Mouse (Mus musculus) heart, adult 8-10 months (tissue): ENCODE results near the gene Slc15a5. TPM values are rescaled to one million over a fixed set of nuclear protein-coding genes. Genes with fewer than 3 reads are reported as not detected.
A peak's percentile ranks its signal among the peaks of the same experiment; 100 is the strongest.

Source experiments
- DNase-seq: peaks from one replicate; pipeline ENCODE4 v3.0.0; 2022; ENCODE audit warnings: low spot score
- total RNA-seq, 4 experiments: library from RNA; stranded (reverse); gene quantifications; 2 replicates each; pipeline ENCODE4 v1.2.4; 2022

Slc15a5 gene
- not detected for total RNA-seq

- DNase-seq: no peak
Observed at GRCm38 (mm10) chr6:138079816-138080215, at the start of gene Slc15a5. Gene Slc15a5 (minus strand): TSS chr6:138079916.

GRCm38 (mm10) chr6:138128392-138129335 lies 48.9 kb upstream of the Slc15a5 start:
- no peak for DNase-seq

DNA sequence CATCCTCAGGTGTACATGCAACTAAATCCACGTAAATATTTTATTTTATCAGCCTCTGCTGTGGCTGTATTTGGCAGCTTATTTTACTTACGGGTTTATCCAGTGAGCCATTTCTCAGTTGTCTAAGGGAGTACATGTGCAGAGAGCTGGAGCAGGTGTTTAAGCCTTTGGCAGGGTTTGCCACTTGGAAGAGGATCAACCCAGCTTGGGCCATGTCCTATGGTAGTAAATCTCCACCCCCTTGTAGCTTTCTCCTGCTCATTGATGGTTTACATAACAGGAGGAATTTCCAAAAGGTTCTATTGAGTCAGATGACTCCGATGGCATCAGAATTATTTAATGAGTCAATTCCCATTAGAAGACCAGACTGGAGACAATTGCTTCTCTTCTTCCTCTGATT lies 37.8 kb upstream of the Slc15a5 start:
- DNase-seq: no peak

- no peak for DNase-seq
Observed at GRCm38 (mm10) chr6:138104559-138104958, 24.8 kb upstream of the Slc15a5 start.

GRCm38 (mm10) chr6:138102940-138103339 lies 23.2 kb upstream of the Slc15a5 start:
- no peak for DNase-seq

DNA sequence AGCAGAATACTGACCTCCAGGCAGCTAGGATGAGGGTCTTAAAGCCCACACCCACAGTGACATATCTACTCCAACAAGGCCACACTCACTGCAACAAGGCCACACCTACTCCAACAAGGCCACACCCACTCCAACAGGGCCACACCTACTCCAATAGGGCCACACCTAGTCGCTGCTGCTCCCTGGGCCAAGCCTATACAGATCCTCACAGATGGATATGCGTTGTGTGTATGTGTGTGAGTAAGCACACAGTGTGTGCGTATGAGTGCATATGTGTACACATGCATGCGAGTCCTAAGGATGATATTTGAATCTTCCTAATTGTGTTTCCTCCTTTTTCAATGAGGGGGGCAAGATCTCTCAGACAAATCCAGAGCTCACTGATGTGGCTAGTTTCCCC lies 22.1 kb upstream of the Slc15a5 start:
- DNase-seq: no peak

DNA sequence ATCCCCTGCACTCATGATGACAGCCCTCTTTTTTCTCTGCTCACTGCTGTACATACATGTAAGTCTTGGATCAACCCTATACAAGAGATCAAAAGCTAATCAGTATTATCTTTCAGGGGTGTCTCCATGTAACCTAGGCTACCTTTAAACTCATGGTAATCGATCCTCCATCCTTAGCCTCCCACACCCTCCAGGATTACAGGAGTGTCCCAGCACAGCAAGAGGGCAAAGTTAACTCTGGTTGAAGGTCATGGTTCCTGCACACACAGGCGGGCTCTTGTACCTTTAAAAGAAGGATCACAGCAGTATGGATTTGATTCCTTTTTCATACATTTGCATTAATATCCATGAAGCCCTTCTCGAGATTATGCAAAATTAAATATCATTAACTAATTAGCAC lies 19.9 kb upstream of the Slc15a5 start:
- no peak for DNase-seq

DNA sequence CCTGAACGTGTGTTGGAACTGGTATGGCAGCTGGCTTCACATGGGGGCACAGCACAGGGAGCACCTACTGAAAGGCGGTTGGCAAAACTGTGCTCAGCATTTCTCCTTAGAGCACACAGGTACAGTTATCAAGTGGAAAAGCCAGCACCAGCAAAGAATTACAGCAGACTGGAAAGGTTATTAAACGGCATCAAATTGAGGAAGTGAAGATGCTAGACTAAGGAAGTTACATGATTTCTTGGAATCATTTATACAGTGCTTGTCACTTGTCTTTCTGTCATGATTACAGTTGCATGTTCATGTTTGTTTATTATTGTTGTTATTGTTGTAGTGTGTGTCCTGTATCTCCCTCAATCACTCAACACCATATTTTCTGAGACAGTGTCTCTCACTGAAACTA lies 15.3 kb upstream of the Slc15a5 start:
- no peak for DNase-seq

DNA sequence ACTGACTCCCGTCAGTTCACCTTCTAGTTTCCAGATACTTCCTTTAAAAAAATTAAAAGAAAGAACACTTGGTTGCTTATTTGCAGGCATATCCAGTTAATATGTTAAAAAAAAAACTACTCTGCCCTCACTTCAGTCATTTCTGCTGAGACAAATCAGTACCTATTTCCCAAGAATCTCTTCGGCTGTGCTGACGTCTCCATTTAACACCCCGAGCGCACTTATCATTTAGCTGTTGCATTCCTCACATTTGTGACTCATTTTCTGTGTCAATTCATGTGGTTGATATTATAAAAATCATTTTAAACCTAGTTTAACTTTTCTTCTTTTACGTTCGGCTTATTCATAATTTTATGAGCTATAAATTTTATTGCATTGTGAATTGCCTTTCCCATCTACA lies 12.7 kb upstream of the Slc15a5 start:
- no peak for DNase-seq

DNA sequence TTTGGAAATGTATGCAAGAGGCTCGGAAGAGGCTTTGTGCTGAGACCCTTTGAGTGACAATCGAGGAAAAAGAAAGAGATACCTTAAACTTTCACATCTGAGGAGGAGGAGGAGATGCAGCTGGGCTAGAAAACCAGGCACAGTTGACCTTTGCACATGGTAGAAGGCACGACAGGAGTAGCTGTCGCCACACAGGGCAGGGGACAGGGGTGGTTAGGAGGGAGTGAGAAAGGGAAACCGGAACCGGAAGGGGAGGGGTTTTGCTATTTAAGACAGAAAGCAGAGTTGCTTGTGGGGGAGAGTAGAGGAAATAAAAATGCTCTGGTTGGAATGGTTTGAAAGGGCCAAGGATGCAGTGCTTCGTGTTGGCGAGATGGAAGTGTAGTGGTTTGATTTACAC lies 9.4 kb upstream of the Slc15a5 start:
- DNase-seq: no peak

DNA sequence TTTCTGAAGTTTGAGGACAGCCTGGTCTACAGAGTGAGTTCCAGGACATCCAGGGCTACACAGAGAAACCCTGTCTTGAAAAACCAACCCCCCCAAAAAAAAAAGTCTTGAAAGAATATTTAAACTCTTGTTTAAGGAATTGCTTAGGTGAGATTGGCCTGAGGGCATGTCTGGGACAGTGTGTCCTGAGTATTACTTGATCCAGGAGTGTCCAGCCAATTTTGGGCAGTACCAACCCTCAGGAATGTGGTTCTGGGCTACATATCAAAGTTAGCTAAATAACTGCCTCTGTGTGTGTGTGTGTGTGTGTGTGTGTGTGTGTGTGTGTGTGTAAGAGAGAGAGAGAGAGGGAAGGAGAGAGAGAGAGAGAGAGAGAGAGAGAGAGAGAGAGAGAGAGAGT lies 6.7 kb upstream of the Slc15a5 start:
- peak; percentile 6 for DNase-seq

- DNase-seq: no peak
Observed at GRCm38 (mm10) chr6:138080778-138081549, 1.2 kb upstream of the Slc15a5 start.

DNA sequence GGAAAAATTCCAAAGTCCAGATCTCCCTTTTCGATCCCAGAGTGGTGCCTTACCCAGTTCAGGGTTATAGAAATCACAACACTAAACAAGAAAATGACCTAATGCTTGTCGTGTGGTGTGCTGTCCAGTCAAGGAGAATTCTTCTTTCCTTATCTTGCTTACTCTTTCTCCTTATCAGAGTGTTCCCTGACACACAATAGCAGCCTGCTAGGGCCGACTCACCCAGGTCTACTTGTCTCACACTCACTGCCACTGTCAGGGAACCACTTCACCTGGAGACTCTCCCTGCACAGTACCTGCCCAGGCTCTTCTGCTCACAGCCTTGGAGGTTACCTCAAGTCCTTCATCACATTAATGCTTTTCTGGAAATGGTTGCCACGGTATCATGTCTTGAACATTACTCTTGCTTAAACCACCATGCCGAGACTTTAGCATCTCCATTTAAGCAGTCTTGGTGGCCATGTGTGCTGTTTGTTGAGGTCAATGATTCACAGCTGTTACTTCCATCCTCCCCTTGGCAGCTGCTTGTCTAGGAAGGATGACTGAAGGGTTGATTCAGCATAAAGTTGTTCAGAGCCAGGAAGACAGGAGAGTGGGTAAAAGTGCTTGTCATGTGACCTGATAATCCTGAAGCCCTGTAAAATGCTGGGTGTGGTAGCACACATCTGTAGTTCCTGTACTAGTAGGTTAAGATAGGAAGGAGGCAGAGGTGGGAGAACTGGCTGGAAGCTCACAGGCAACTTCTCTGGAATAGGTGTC lies 1.9 kb downstream of the Slc15a5 start:
- no peak for DNase-seq

DNA sequence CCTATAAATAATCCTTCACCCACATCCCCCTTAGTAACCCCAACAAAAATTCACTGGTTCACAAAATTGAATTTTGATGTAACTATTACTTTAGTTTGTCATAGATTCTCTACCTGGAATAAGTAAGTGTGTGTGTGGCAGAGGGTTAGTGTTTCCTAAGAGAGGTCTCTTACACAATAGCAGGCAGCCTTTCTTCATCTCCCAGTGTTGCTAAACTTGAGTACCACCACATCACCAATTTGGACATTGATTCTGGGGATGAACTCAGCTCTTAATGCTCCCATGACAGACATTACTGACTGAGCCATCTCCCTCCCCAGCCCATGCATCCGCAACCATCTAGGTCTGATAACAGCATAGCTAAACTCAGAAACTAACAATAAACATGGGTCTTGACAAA lies 4.0 kb downstream of the Slc15a5 start:
- DNase-seq: no peak

DNA sequence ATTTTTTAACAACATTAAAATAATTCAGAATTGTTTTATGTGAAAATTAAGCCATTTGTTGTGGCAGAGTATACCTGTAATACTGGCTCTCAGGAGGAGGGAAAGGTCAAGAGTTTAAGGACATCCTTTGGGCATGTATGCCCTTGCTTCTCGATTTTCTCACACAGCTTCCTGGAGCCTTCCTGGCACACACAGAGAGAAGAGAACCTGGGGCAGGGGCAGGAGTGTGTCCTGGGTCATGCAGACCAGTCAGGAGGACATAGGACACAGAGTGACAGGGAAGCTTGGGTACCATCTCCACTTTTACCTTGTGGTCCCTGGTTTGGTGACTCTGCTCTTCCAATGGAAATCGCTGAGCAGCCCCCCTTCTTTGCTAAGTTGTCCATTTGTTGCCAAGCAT lies 6.2 kb downstream of the Slc15a5 start:
- DNase-seq: no peak

DNA sequence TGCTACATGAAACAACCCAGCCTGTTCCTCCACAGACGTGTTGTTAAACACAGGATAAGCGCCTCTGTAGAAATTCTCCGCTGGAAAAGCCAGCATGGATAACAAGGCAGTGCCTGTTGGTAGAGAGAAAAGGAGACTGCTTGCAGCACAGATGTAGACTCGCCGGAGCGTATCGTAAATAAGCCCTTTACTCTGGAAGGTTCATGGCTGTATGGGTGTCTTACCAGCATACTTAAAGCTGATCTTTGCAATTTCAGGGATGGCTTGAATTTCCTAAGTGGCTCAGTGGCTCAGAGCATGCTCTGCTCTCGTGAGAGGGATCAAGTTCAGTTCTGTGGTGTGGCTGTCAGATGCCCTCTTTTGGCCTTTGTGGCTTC lies 6.8 kb downstream of the Slc15a5 start:
- no peak for DNase-seq

DNA sequence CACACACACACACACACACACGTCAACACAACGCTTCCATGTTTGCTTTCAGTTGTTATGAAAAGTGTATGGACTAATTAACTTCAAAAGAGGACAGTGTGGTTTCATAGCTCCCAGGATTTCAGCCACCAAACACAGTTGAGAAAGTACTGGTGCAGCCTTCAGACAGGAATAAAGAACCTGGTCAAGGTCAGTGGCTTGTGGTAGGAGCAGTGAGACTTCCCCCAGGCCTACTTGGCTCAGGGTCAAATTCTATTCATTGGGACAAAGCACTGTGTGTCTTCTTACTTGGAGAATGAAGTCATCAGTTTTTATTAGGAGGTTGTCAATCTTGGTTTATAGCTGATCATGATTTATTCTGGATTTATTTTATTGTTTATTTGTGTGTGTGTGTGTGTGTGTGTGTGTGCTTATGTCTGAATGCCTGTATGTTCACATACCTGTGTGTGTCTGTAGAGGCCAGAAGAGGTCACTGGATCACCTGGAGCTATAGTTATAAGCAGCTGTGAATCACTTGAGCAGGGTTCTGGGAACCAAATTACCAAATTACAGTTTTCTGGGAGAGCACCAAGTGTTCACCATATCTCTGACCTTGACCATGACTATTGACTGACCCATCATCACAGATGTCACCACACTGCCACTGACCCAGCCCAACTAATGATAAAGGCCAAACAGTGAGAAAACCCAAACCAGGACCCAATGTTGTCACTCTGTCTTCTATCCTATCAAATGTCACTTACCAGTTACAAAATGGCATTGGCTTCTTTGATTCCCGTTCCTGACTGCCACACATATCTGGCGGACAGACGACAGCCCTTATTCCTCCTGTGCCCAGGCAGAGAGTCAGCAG lies 7.4 kb downstream of the Slc15a5 start:
- no peak for DNase-seq

DNA sequence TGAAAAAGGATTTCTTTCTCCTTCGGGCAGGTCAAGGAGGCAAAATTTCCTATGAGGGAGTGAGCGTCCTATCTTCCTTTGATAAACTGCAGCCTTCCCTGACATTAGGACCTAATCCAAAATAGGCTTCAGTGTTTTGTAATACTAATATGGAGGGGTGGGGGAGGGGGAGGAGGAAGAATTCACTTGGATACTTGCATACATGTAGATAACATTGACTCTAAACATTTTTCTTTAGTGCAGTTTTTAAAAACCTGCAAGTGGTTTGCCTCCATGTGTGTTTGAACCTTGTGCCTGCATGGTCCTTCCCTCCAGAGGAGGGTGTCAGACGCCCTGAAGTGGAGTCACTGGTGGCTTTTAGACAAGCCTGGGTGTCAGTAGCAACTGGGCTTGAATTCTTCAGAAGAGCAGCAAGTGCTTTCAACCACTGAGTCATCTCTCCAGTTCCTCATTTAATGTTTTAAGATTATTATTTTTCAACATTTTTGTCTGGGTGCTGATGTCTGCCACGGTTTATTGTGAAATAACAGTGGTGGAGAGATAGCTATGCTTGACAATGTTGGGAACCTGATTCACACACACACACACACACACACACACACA lies 8.1 kb downstream of the Slc15a5 start:
- DNase-seq: no peak

DNA sequence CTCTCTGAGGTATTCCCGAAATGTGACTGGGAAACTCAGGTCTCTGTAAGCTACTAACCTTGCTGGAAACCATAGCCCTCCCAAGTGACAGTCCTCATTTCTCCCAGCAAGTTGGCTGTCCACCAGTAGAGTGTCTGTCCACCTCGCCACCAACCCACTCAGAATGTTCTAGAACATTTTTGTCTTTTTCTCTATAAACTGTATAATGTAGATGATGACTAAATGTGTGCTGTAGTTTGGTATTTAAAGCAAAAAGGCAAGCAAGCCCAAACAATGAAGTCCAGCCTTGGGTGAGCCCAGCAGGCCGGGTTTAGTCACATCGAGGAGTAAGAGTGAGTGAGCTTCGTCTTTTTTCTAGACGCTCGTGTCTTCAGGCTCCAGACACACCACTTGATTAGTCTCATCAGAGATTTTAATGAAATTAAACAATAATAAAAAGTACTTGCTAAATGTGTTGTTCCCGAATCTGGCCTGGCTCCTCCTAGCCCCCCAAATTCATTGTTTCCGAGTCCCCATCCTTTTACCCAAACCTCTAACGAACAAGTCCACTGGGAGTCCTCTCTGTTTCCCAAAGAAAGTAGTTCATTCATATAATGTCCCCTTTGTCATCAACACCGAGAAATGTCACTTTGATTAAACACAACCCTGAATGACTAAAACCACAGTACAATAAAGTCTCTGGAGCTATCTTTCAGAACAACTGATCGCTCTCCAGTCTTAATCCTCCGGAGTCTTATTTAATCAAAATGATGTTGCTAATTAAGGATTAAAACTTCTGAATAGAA lies 8.8 kb downstream of the Slc15a5 start:
- no peak for DNase-seq

GRCm38 (mm10) chr6:138069921-138070320 lies 9.8 kb downstream of the Slc15a5 start:
- no peak for DNase-seq
